Mouse (Mus musculus) heart, adult 2 months (tissue): ENCODE data around the gene Chrna4.

Source experiments
- CTCF ChIP-seq: fragments of 200-600 bp; IDR thresholded peaks from 2 replicates; pipeline ENCODE4 v1.8.1; 2022; ENCODE audit warnings: antibody characterized with exemption, mild to moderate bottlenecking, moderate library complexity
- EP300 ChIP-seq: fragments of 200-500 bp; IDR thresholded peaks from 2 replicates; pipeline ENCODE4 v1.6.1; 2011; ENCODE audit warnings: low read depth, low read length, control low read depth; ENCODE audit not compliant: insufficient read depth

GRCm38 (mm10) chr2:181058193-181058592, 14.8 kb upstream of the Chrna4 start:
- TF ChIP-seq EP300 (no peak), CTCF (no peak)
